Comparison of ENCODE assay signal across 8 mouse cellular contexts in the genomic region with DNA sequence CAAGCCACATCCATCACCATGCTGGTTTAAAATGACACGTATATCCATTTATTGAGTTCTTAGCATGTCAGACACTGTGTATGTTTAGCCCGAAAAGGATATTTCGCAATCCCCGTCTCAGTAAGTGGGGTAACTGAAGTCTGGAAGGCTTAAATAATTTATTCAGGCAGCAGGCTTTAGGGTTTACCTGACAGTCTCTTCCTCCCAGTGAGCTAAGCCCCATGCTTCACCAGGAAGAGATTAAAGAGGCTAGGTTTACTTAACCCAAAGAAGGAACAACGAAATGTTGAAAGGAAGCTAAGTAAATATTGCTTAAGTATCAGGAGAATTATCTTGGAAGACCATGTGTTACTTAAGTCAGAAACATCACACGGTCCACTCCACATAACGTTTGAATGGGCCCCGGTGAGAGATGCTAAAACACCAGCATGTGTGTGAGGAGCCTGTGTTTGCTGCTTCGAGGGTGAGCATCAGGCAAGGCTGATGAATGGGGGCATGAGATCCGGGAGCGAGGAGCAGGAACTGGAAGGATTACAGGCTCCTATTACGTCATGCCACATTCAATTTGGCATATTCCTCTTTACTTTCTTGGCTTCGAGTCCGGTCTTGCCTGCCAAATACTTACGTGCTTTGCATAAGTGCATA.
DNase-seq lines count a peak whose midpoint lies in the region; ATAC-seq and TF ChIP-seq lines count a peak whose summit lies in the region.

No protein-coding gene starts in this region.

- no peak for ATAC-seq in liver, postnatal 0 days
- peak; percentile 83 for ATAC-seq in forebrain, embryonic 14.5 days
- no peak for ATAC-seq in limb, embryonic 11.5 days (ENCODE audit: insufficient number of reproducible peaks, low FRiP score, low TSS enrichment, low read depth)

- H3K9ac ChIP-seq in liver, postnatal 0 days (replicated peaks), result no peak overlapping the region
- no peak overlapping the region for H3K9ac ChIP-seq in forebrain, embryonic 14.5 days (ENCODE audit: low read length)
- H3K9ac ChIP-seq in limb, embryonic 11.5 days (ENCODE audit: low read length), result no peak overlapping the region

- WGBS in liver, postnatal 0 days (ENCODE audit: insufficient replicate concordance), result 10% methylated on average over 15 of the region's 15 CpGs
- WGBS in forebrain, embryonic 14.5 days, result 18% methylated on average over 15 of the region's 15 CpGs
- WGBS in limb, embryonic 11.5 days, result 29% methylated on average over 15 of the region's 15 CpGs

- H3K27ac ChIP-seq in liver, postnatal 0 days (ENCODE audit: low read depth), result no peak overlapping the region
- H3K27ac ChIP-seq in forebrain, embryonic 14.5 days (ENCODE audit: low read depth, low read length), result peak overlapping the region; percentile 2; the same call in 1 of the 2 replicates
- H3K27ac ChIP-seq in limb, embryonic 11.5 days (replicated peaks; ENCODE audit: low read depth, low read length), result no peak overlapping the region

- H3K36me3 ChIP-seq in liver, postnatal 0 days (replicated peaks; ENCODE audit: insufficient read depth, low read length), result no peaks in the 10 kb centered on the region
- H3K36me3 ChIP-seq in forebrain, embryonic 14.5 days (ENCODE audit: control insufficient read depth, insufficient read depth, low read length), result no peaks in the 10 kb centered on the region
- no peaks in the 10 kb centered on the region for H3K36me3 ChIP-seq in limb, embryonic 11.5 days (ENCODE audit: control insufficient read depth, insufficient read depth, low read length)

- no peaks in the 10 kb centered on the region for H3K4me1 ChIP-seq in liver, postnatal 0 days (ENCODE audit: insufficient read depth)
- H3K4me1 ChIP-seq in forebrain, embryonic 14.5 days (ENCODE audit: control insufficient read depth, insufficient read depth, low read length), result peaks cover 11% of the 10 kb centered on the region; the same call in 1 of the 2 replicates
- no peaks in the 10 kb centered on the region for H3K4me1 ChIP-seq in limb, embryonic 11.5 days (ENCODE audit: control insufficient read depth, insufficient read depth, low read length)

- no peaks in the 10 kb centered on the region for H3K9me3 ChIP-seq in liver, postnatal 0 days (ENCODE audit: low read length)
- no peaks in the 10 kb centered on the region for H3K9me3 ChIP-seq in forebrain, embryonic 14.5 days (replicated peaks; ENCODE audit: control insufficient read depth, low read length)
- no peaks in the 10 kb centered on the region for H3K9me3 ChIP-seq in limb, embryonic 11.5 days (ENCODE audit: control insufficient read depth, low read length)

- H3K4me2 ChIP-seq in liver, postnatal 0 days (ENCODE audit: low read depth, low read length), result no peak overlapping the region
- peak overlapping the region; percentile 54 for H3K4me2 ChIP-seq in forebrain, embryonic 14.5 days (ENCODE audit: low read length)
- H3K4me2 ChIP-seq in limb, embryonic 11.5 days (ENCODE audit: low read depth, severe bottlenecking), result peak overlapping the region; percentile 37; the same call in 1 of the 2 replicates

- H3K27me3 ChIP-seq in liver, postnatal 0 days (ENCODE audit: insufficient read depth, low read length), result no peaks in the 10 kb centered on the region
- H3K27me3 ChIP-seq in forebrain, embryonic 14.5 days (replicated peaks; ENCODE audit: control insufficient read depth, insufficient read depth, low read length), result no peaks in the 10 kb centered on the region
- H3K27me3 ChIP-seq in limb, embryonic 11.5 days (ENCODE audit: control insufficient read depth, insufficient read depth, low read length), result no peaks in the 10 kb centered on the region

- TF ChIP-seq CTCF in liver, postnatal 0 days (IDR thresholded peaks at IDR 0.05; ENCODE audit: low read depth), result no peak

- H3K4me3 ChIP-seq in liver, postnatal 0 days (ENCODE audit: low read depth, low read length), result no peak overlapping the region
- H3K4me3 ChIP-seq in forebrain, embryonic 14.5 days (ENCODE audit: low read depth, low read length), result no peak overlapping the region
- H3K4me3 ChIP-seq in limb, embryonic 11.5 days (ENCODE audit: low read depth, low read length), result no peak overlapping the region

- DNase-seq in liver, result peak; percentile 4
- DNase-seq in liver, postnatal 0 days, result no peak
- peak; percentile 10 for DNase-seq in forebrain, embryonic 14.5 days (ENCODE audit: low spot score)
- DNase-seq in limb, embryonic 11.5 days (ENCODE audit: low spot score), result no peak
- peak; percentile 1 for DNase-seq in retina, postnatal 7 days (ENCODE audit: low read depth, low spot score)
- no peak for DNase-seq in frontal cortex, postnatal 25 days (ENCODE audit: low spot score in 2 of 2)
- no peak for DNase-seq in gastrocnemius, postnatal 10 days
- DNase-seq in gastrocnemius, adult 8-10 months (ENCODE audit: low spot score in 2 of 2), result no peak

- TF ChIP-seq EP300 in liver, postnatal 0 days (IDR thresholded peaks at IDR 0.05; ENCODE audit: low read depth), result no peak

Comparison
In these comparisons a context has a peak if more than half of its experiments do, and no peak if none do; other contexts are left out.
1. DNase-seq: peak in liver (single experiment), forebrain, embryonic 14.5 days (single experiment) and retina, postnatal 7 days (single experiment); none in liver, postnatal 0 days (single experiment), limb, embryonic 11.5 days (single experiment), frontal cortex, postnatal 25 days (0 of 2), gastrocnemius, postnatal 10 days (single experiment) and gastrocnemius, adult 8-10 months (0 of 2).